Mouse (Mus musculus) olfactory bulb, adult 2 months (tissue): ENCODE measurements around the gene Ube4b. TPM values are rescaled to one million over a fixed set of nuclear protein-coding genes. Genes with fewer than 3 reads are reported as not detected.
A peak's percentile ranks its signal among the peaks of the same experiment; 100 is the strongest.

ENCODE experiments used
- H3K27ac ChIP-seq: fragments of 200-500 bp; 2 replicates; pipeline ENCODE4 v1.5.1; 2012; ENCODE audit warnings: low read depth, low read length; ENCODE audit not compliant: insufficient read depth
- H3K4me1 ChIP-seq: fragments of 200-500 bp; 2 replicates; pipeline ENCODE4 v1.6.1; 2012; ENCODE audit warnings: low read length; ENCODE audit not compliant: control insufficient read depth, insufficient read depth
- H3K4me3 ChIP-seq: fragments of 200-500 bp; 2 replicates; pipeline ENCODE4 v1.5.1; 2012; ENCODE audit warnings: mild to moderate bottlenecking, low read depth, low read length, moderate library complexity; ENCODE audit not compliant: insufficient read depth
- CTCF ChIP-seq: fragments of 200-500 bp; IDR thresholded peaks from 2 replicates; pipeline ENCODE4 v1.5.1; 2012; ENCODE audit warnings: low read depth, mild to moderate bottlenecking, low read length, moderate library complexity; ENCODE audit not compliant: insufficient read depth
- POLR2A ChIP-seq: fragments of 200-500 bp; IDR thresholded peaks from 2 replicates; pipeline ENCODE4 v1.6.1; 2012; ENCODE audit warnings: mild to moderate bottlenecking, low read depth, low read length, moderate library complexity; ENCODE audit not compliant: insufficient read depth
- WGBS: fragments of 180-500 bp; shearing (Covaris S2); methylation state at CpG from one replicate; pipeline ENCODE4 v1.1.7; 2018; 5-methylcytosine and 5-hydroxymethylcytosine counted together
- polyA plus RNA-seq: library from polyadenylated mRNA; stranded (reverse); fragments of >200 nt; gene quantifications from 2 replicates; pipeline ENCODE4 v1.2.4, GENCODE M21; 2012; ENCODE audit warnings: low replicate concordance; ENCODE audit not compliant: missing spikeins, insufficient read depth, insufficient read length

The Ube4b gene
- polyA plus RNA-seq, 1 experiment = not detected

- Histone ChIP-seq H3K4me3 (no peak overlapping the region), H3K27ac (no peak overlapping the region), H3K4me1 (peaks cover 23% of the 10 kb centered on the region)
- WGBS = 81% methylated on average over 12 of the region's 12 CpGs
- TF ChIP-seq CTCF (no peak), POLR2A (no peak)
Measured at GRCm38 (mm10) chr4:149393311-149393995, 33.1 kb downstream of the Ube4b start.

GRCm38 (mm10) chr4:149392359-149392758, 34.2 kb downstream of the Ube4b start:
- H3K27ac ChIP-seq = no peak overlapping the region
- no peak overlapping the region for H3K4me3 ChIP-seq
- 52% methylated on average over 4 of the region's 4 CpGs for WGBS
- H3K4me1 ChIP-seq = peaks cover 18% of the 10 kb centered on the region
- TF ChIP-seq POLR2A (no peak), CTCF (no peak)

- Histone ChIP-seq H3K4me1 (peaks cover 7% of the 10 kb centered on the region), H3K4me3 (no peak overlapping the region), H3K27ac (no peak overlapping the region)
- 67% methylated on average over 7 of the region's 7 CpGs for WGBS
- TF ChIP-seq POLR2A (no peak), CTCF (no peak)
Measured at GRCm38 (mm10) chr4:149381001-149381400, 45.5 kb downstream of the Ube4b start.

GRCm38 (mm10) chr4:149379881-149380280, 46.7 kb downstream of the Ube4b start:
- Histone ChIP-seq H3K4me3 (no peak overlapping the region), H3K4me1 (peaks cover 7% of the 10 kb centered on the region), H3K27ac (no peak overlapping the region)
- WGBS = 85% methylated on average over 17 of the region's 17 CpGs
- TF ChIP-seq POLR2A (no peak), CTCF (no peak)

GRCm38 (mm10) chr4:149378819-149379218, 47.7 kb downstream of the Ube4b start:
- Histone ChIP-seq H3K4me1 (peaks cover 13% of the 10 kb centered on the region), H3K4me3 (no peak overlapping the region), H3K27ac (0 out of 2 replicates have a peak overlapping the region, but pooled peaks have one; percentile 26)
- 48% methylated on average over 8 of the region's 8 CpGs for WGBS
- TF ChIP-seq CTCF = no peak
- no peak for TF ChIP-seq POLR2A

GRCm38 (mm10) chr4:149376034-149376433, 50.5 kb downstream of the Ube4b start:
- Histone ChIP-seq H3K27ac (no peak overlapping the region), H3K4me3 (no peak overlapping the region), H3K4me1 (peaks cover 16% of the 10 kb centered on the region)
- no peak for TF ChIP-seq CTCF
- 90% methylated on average over 10 of the region's 10 CpGs for WGBS

- peaks cover 16% of the 10 kb centered on the region for H3K4me1 ChIP-seq
- TF ChIP-seq POLR2A (no peak), CTCF (no peak)
- no peak overlapping the region for H3K27ac ChIP-seq
- no peak overlapping the region for H3K4me3 ChIP-seq
- 80% methylated on average over 11 of the region's 11 CpGs for WGBS
Measured at GRCm38 (mm10) chr4:149374662-149375061, 51.9 kb downstream of the Ube4b start.

GRCm38 (mm10) chr4:149373927-149374326, 52.6 kb downstream of the Ube4b start:
- TF ChIP-seq POLR2A (no peak), CTCF (no peak)
- 37% methylated on average over 9 of the region's 9 CpGs for WGBS
- peaks cover 13% of the 10 kb centered on the region for H3K4me1 ChIP-seq
- no peak overlapping the region for H3K27ac ChIP-seq
- H3K4me3 ChIP-seq = no peak overlapping the region

- WGBS = 55% methylated on average over 5 of the region's 5 CpGs
- H3K4me3 ChIP-seq = no peak overlapping the region
- no peak overlapping the region for H3K27ac ChIP-seq
- TF ChIP-seq POLR2A (no peak), CTCF (no peak)
- peaks cover 11% of the 10 kb centered on the region for H3K4me1 ChIP-seq
Measured at GRCm38 (mm10) chr4:149373431-149373830, 53.1 kb downstream of the Ube4b start.
